Mouse (Mus musculus) WW6 (cell line): ENCODE measurements around the gene Kif23.
A peak's percentile ranks its signal among the peaks of the same experiment; 100 is the strongest.

ENCODE experiments used
- DNase-seq: peaks from one replicate; pipeline ENCODE4 v3.0.0-alpha.2; 2013; ENCODE audit warnings: low read depth, low spot score

The Kif23 gene

DNA sequence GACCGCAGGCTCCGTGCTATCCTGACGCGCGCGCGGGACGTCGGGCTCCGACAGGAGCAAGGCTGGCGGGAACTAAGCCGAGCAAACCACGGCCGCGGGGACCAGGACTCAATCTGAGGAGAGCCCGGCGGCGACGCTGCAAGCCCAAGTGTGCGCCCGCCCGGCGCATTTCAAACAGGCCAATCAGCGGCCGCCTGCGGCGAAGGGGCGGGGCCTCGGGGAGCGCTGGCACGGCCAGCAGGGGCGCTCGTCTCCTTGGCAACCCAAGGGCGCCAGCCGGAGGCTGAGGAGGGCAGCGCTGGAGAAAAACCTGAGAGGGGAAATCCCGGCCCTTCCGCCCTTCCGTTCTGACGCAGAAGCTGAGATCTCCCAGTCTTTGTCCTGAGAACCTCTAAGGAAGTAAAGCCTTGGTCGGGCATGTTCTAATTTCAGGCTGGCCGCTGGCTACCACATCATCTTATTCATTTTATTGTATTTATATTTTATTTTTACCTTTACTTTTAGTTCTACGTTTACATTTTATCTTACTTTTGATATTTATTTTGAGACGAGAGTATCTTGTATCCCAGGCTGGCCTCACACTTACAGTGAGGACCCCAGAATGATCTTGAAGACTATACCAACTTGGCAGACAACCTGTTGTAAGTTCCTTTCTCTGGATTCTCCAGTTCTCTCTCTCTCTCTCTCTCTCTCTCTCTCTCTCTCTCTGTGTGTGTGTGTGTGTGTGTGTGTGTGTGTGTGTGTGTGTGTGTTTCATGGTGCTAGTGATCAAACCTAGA, at the start of gene Kif23:
Kif23 (minus strand) TSS at position 152 of the 779 bp plus-strand sequence.
- DNase-seq = peak; percentile 95

DNA sequence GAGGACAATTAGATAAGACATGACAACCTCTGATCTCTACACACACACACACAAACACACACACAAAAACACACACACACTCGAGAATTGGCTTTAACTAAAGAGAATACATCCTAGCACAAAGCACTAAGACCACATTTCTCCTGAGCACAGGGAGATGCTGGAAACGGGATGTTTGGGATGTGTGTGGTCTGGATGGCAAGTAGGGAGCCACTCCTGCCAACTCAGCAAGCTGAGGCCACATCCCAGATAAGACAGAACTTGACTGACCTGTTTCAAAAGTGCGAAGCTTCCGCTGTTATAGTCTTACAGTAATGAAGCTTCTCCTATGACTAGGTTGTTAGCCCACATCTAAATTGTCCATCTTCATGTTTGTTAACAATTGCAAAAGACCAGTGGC, 44.6 kb upstream of the Kif23 start:
- no peak for DNase-seq

DNA sequence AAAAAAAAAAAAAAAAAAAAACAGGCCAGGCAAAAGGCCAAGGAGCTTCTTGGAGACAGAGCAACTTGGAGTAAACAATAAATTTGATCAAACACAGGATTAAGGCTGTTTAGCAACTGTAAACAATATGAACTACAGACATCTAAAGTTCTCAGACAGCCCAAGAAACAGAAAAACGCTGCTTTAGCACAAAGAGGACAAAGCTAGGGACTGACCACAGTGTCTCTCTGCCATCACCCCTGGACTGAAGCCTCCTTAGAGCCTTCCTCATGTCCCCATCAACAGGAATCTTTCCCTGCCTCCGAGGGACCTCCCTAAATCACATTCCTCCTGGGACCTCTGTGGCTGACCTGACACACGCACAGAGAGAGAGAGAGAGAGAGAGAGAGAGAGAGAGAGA, 44.2 kb upstream of the Kif23 start:
- no peak for DNase-seq

DNA sequence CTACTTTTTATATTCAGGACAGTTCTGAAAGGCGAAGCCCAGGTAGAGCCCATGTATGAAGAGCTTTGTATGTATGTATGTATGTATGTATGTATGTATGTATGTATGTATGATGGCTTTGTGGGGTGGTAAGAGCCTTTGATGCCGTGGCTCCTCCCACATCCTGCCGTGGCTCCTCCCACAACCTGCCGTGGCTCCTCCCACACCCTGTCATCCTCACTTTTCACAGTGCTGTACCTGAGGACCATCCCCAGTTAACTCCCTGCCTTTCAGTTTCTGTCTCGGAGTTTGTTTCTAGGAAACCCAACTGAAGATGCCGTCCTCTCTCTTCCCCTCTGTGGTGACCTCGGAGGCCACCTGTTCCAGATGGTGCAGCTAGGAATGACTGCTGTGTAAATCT, 39.5 kb upstream of the Kif23 start:
- DNase-seq = no peak

DNA sequence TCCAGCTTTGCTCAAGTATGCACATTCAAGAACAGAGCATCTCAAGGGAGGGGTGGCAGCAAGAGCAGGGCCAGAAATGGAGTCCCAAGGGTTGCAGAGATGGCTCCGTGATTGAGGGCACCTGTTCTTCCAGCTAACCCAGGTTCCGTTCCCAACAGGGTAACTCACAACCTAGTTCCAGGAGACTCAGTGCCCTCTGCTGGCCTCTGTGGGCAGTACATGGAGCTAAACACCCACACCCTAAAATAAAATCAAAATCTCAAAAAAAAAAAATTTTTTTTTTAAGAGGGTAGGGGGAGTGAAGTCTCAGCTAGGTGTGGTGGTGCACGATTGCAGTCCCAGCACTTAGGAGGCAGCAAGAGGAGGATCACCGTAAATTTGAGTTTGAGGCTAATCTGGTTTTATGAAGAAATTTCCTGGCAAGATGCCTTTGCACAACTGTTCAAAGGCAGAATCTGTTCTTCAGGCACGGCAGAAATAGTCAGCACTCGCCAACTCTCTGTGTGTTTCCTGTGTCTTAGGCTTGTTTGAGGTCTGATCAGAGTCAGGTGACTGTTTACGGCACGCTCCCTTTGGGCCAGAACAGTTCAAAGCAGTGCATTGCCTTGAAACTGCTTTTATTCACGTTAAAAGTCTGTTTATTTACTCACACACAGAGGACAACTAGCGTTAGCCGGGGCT, 38.7 kb upstream of the Kif23 start:
- no peak for DNase-seq

DNA sequence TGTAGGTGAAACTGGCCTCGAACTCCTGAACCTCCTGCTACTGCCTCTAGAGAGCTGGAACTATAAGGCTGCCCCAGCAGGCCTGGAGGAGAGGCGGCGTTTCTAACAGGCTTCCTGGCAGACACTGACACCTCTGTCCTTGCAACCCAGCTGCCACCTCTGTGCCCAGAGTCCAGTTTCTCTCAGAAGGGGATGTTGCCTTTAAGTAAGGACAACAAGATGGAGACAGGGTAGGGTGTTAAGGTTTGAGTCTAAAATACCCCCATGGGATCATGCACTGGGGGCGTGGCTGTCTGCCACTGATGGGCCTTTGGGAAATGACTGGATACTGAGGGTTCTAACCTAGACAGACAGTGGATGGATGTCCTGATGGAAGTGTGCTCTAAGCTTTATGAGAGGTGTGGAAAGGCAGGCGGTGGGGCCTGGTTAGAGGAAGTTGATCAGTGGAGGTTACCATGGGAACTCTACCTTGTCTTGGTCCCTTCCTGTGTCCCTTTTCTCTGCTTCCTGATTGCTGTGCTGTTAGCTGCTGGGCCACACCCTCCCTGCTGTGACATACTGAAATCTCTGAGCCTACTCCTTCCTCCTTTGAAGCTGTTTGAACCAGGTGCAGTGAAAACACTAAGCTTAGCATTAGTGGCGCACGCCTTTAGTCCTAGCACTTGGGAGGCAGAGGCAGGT, 36.5 kb upstream of the Kif23 start:
- DNase-seq = no peak

DNA sequence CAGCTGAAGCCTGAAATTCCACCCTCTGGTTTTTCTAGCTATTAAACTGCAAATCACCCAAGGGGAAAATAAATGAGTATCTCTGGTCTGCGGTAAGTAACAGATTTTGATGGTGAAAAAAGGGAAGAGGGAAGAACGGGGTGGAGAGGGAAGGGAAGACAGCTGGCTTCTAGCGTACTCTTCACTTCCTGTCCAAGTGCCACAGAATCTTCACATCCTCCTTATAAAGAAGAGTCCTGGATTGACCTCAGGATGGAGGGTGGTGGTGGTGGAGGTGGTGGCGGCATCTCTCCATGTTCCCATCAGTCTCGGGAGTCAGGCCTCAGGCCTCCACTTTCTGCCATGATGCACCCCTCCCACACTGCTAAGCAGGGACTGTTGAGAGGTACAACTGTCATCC, 35.3 kb upstream of the Kif23 start:
- DNase-seq = no peak

DNA sequence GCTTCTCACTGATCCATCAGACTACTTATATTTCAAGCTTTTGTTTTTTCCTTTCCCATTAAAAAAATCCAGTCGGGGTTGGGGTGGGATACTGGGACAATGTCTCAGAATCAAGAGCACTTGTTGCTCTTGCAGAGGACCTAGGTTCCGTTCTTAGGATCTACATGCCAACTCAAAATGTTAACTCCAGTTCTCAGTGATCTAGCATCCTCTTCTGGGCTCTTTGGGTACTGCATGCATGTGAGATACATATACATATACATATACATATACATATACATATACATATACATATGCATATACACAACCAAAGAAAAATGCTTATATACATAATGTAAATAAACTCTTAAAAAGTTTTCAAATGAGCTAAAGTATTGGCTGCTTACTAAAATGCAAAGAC, 33.4 kb upstream of the Kif23 start:
- no peak for DNase-seq

DNA sequence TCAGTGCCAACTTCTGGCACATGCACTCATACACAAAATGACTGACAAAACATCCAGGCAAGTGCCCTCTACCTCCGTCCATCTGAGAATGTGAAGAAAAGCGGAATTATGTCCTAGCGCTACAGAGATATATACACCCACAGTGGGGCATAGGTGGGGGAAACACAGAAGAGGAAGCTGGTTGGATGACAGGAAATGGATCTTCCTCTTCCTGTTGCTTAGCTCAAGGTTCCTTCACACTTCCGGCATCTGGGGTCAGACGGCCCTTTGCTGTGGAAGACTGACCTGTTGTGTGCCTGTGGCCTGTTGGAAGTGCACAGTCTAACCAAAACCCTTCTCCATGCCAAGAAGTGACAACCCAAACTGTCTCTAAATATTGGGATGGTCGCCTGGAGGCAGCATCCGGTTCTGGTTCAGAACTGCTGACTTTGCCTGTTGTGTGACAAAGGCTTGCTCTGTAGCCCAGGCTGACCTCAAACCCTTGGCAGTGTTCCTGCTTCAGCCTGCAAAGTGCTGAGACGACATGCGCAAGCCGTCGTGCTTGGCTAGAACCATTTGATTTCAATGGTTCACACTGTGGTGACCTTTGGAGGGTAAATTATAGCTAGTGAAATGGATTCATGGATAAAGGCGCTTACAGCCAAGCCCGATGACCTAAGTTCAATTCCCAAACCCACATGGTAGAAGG, 30.8 kb upstream of the Kif23 start:
- DNase-seq = no peak

DNA sequence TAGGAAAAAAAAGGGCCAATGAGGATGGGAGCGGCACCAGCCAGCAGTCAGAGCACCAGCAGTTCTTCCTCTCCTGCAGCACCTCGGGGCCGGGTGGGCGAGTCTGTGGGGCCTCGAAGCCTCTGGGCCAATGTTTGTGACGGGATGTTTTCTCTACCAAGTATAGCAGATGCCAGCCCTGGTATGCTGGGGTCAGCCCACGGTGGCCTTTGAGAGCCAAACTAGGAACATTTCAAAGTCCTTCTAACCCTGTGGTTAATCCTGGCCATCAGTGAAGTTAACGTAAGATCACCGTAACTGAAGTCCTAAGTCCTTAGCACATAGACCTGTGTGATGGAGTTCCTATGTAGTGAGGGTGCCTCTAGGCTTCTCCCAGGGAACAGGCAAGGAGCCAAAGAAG, 25.5 kb upstream of the Kif23 start:
- DNase-seq = no peak

DNA sequence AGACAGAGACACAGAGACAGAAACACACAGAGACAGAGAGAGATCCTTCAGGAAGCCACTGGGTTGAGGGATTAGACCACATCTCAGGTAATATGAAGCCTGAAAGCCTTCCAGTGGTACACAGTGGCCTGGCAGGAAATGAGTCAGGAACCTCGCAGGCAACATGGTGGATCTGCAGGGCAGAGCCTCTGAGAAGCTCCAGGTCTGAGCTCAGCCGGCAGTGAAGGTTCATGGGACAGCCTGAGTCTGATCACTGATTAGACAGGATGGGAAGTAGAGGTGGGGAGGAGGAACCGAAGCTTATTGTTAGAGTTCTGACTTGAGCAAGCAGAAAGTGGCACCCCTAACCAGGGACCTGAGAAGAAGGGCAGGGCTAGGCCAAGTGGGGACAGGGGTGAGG, 24.5 kb upstream of the Kif23 start:
- DNase-seq = no peak

DNA sequence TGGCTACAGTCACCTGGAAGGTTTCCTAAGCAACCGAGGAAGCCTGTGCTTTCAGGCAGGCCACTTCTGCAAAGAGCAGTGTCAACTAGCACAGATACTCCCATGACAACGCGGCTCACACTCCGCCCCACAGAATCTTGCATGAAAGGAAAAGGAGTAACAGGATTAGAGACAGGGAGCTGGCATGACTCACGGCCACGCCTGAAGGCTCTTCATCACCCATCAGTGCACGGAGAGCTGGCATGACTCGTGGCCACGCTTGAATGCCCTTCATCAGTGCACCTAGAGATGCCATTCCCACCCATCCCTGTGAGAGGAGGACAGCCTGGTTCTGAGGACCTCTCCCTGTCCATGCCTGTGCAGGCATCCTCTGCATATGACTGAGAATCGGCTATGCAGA, 20.8 kb upstream of the Kif23 start:
- DNase-seq = no peak

DNA sequence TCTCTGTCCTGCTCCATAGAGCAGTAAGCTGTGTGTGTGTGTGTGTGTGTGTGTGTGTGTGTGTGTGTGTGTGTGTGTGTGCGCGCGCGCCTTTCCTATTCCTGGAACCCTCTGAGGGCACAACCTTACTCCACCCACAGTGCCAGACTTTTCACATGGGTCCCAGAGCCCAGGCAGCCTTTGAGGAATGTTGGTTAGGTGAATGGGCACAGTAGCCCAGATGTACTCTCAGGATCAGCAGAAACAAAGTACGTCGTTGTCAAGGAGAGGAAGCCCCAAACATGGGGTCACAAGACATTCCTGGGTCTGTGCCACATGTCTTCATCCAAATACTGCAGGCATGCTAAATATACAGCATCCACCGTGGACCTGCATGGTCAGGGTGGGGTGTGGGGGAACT, 19.4 kb upstream of the Kif23 start:
- DNase-seq = no peak

DNA sequence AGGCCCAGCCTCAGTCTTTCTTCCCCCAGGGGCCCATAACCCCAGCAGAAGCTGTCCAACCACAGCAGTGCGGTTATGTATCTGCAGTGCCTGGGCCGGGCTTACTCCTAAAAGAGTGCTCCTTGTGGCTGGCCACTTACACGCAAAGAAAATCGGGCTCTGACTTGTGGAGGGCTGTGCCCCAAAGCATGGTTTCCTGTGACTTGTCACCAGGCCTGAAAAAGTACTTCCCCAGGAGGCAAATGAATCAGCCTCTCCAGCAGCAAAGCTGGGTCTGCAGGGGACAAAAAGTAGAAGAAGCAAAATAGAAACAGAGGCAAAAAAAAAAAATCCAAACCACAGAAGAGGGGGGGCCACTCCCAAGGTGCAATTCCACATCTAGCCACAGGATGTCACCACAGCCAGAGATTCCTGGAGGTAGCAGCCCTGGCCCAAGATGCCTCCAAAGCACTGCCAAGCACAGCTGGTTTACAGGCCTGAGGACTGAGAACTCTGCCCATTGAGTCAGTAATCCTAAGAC, 18.9 kb upstream of the Kif23 start:
- DNase-seq = peak; percentile 46

DNA sequence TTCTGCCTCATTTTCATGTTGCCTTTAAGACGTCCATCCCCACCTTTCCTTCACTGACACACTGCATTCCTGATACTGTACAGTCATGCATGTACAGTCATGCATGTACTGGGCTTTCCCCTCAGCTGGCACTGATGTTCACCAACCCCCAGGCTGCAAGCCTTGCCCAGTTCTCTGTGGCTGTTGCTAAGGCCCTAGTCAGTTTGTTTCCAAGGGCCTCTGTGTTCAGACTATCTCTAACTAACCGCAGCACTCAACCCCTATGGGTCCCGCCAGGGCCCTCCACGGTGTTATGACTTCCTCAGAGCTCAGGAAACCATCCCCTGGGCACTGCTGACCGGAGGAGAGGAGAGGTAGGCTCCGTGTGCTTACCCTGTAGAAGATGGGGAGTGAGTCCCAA, 16.8 kb upstream of the Kif23 start:
- DNase-seq = no peak

DNA sequence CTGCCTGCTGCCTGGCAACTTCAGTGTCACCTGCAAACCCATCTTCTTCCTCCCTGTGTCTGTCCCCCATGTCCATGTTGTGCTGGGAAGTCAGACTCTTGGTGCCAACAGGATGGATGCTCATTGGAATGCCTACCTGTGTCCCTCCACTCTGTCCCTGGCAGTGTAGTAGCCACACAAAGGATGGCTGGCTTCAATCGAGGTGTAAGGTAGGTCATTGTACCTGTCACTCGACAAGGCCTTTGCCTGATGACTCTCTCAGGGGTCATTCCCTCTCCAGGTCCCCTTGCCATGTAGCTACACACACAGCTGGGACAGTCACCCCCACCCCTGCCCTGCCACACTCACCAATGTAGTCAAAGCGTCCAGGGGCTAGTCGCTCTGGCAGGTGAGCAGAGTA, 14.6 kb upstream of the Kif23 start:
- no peak for DNase-seq

DNA sequence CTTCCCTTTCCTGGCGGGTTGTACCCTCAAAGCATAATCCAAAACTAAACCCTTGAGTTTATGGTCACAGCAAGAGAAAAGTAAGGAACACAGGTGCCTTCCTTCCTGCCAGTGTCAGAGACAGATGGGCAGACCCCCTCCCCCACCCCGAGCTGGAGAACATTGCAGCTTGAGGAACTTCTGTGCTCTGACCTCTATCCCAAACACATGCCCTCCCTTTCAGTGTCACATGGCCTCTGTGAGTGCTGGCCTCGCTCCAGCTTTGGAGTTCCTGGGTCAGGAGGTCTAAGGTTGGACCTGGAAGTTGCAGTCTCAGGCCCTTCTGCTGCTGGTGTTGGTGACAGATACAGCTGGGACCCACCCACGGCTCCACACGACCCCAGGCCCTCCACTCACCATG, 14.2 kb upstream of the Kif23 start:
- DNase-seq = no peak

DNA sequence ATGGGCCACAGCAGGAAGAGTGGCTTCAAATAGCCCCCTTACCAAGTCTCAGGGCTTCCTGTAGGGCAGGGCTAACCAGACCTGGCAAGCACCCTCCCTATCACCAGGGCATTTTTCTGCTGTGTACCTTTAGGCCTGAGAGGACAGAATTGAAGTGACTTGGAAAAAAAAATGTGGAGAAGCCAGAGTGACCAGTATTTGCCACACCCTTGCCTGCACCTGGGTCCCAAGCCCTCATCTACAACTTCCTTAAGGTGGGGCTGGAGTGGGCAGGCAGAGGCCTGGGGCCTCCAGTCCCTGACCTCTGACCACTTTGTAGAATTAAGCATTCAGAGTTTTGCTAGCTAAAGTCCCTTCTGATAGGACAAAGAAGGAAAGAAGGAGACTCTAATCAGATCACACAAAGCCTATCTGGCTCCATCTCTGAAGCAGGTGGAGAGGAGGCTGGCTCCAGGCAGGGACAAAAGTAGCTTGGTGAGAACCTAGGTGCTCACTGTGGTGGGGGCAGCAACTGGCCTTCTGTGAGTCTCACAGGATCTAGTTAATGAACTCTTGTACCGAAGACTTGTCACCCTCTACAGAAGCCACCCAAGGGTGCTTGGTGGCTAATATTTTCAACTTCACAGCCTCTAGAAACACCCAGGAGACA, 13.5 kb upstream of the Kif23 start:
- no peak for DNase-seq

DNA sequence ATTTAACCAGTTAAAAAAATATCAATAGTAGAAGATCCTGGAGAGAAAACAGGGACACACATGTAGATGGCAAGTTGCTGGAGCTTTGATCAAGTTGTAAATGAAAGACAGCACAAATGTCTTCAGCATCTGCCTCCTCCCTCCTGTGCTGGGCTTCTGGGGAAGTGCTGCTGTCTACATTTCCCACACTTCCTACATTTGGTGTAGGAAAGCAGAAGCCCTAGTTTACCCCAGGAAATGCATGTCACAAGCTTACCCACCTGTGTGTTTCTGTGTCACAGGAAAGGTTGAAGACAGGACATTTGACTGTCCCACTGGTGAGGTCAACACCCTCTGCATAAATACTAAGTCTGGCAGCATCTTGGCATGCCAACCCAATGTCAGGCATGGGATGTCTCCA, 8.1 kb upstream of the Kif23 start:
- no peak for DNase-seq

DNA sequence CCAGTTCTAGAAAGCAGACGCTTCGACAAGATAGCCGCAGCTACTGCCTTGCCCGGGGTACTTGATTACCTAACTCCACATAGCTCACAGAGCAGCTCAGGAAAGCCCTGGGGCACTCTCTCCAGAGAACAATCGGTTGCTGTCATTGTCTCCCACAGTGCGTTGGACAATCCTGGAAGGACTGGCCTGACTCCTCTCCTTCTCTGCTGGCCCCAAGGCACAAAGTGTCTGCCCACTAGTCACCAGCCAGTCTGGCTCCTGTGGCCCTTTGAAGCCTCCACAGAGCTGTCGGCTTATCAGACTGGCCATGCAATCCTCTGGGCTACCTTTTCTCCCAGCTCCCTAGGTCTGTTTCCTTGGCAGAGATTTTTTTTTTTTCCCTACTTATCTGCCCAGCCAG, 5.7 kb upstream of the Kif23 start:
- DNase-seq = no peak
